Mouse (Mus musculus): ENCODE results near the gene Abcc1.

The Abcc1 gene

DNA sequence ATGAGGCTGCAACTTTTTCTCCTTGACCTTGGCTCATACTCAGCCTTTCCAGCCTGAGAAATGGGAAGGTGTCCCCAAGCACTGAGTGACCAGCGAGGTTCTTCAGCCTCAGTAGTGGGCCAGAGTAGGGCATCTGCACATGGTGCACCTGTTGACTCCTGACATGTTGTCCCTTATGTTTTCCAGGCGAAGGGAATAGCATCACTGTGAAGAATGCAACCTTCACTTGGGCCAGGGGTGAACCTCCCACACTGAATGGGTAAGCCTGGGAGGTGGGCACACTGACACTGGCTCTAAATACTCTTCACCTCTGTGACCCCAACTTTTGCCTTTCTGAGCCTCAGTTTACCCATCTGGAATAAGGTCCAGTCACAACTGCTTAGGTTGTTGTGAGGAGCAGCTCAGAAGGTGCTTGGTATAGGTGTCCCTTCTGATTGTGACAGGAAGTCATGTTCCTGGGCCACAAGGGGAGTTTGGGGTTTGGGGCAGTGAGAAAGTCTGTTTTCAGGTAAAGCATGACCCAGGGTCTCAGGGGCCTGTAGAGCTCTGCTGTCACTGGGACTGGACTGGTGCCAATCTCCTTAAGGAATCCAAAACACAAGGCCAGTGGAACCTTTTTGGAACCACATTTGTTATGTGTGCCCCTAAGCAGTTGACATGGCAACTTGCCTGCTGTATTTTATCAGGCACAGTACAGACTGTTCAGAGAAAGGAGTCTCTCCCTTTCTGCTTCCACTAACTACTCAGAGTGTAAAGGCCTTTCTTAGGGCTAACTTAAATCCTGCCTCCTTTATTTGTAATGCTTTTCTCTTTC, 78.7 kb downstream of the Abcc1 start:
- DNase-seq (ENCODE audit: low spot score in 2 of 2): no peak

DNA sequence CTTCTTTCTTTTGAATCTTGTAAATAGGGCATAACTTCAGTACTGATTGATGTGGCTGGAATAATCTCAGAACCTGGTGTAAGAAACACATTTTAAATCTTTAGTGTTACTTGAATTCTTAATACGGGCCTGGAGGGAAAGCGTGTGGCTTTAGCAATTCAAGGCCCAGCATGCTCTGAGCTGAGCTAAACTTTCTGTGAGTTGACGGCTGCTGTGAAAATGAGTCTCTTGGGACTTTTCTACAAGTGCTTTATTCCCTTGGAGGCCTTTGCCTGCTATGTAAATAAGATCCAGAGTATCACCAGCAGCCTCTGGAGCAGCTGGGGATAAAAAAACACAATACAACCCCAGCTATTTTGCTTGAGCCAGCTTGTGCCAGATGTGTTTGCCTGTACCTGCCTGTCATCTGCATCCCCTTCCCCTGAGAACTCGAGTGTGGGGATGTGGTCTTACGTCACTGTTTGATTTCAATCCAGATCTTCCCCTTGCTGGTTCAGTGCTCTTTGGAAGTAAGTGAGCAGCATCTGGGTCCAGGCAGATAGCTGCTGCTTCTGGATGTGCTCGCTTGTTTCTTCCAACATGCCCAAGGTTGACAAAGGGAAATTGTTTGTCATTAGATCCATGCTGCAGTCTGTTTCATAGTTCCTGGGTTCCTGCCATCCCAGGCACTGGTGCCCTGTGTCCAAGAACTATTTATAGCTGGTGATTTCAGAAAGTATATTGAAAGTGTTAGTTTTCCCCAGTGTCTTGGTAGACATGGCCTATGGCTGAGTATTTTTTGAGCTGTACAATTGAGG, 82.9 kb downstream of the Abcc1 start:
- DNase-seq (ENCODE audit: low spot score in 2 of 2): no peak

GRCm38 (mm10) chr16:14445197-14445596, 83.8 kb downstream of the Abcc1 start:
- DNase-seq (ENCODE audit: low spot score in 2 of 2): no peak

DNA sequence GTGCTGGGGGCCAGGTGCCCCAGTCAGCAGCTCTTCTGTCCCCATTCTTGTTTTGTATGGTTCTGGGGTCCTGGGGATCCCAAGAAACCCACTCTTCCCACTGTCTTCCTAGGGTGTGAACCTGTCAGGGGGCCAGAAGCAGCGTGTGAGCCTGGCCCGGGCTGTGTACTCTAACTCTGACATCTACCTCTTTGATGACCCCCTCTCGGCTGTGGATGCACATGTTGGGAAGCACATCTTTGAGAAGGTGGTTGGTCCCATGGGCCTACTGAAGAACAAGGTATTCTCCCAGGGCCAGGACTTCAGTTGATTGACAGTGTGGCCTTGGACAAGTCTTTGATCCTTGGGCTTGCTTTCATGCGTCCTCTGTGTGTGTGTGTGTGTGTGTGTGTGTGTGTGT, 86.0 kb downstream of the Abcc1 start:
- no peak for DNase-seq (ENCODE audit: low spot score in 2 of 2)

GRCm38 (mm10) chr16:14448307-14448706, 86.9 kb downstream of the Abcc1 start:
- no peak for DNase-seq (ENCODE audit: low spot score in 2 of 2)

- peak in 1 of 2 experiments; percentile 31 for DNase-seq (ENCODE audit: low spot score in 2 of 2)
Measured at GRCm38 (mm10) chr16:14449861-14450260, 88.5 kb downstream of the Abcc1 start.

- peak in 1 of 2 experiments; percentile 12 for DNase-seq (ENCODE audit: low spot score in 2 of 2)
Measured at GRCm38 (mm10) chr16:14451374-14452046, 90.2 kb downstream of the Abcc1 start.

GRCm38 (mm10) chr16:14462535-14462934, 101.2 kb downstream of the Abcc1 start:
- no peak for DNase-seq (ENCODE audit: low spot score in 2 of 2)

DNA sequence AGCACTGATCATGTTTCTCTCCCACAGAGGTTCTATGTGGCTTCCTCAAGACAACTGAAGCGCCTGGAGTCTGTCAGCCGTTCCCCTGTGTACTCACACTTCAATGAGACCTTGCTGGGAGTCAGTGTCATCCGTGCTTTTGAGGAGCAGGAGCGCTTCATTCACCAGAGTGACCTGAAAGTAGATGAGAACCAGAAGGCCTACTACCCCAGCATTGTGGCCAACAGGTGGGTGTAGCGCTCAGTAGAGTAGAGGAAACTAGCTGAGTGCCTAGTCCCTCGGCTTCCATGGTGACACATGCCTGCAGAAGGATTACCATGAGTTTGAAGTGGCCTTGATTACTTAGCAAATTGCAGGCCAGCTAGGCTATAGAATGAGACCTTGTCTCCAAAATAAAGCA, 103.7 kb downstream of the Abcc1 start:
- no peak for DNase-seq (ENCODE audit: low spot score in 2 of 2)

GRCm38 (mm10) chr16:14468351-14468750, 107.0 kb downstream of the Abcc1 start:
- no peak for DNase-seq (ENCODE audit: low spot score in 2 of 2)

- no peak for DNase-seq (ENCODE audit: low spot score in 2 of 2)
Measured at GRCm38 (mm10) chr16:14468841-14469240, 107.5 kb downstream of the Abcc1 start.

- no peak for DNase-seq (ENCODE audit: low spot score in 2 of 2)
Measured at GRCm38 (mm10) chr16:14472171-14472570, 110.8 kb downstream of the Abcc1 start.

GRCm38 (mm10) chr16:14473686-14474085, 112.3 kb downstream of the Abcc1 start:
- DNase-seq (ENCODE audit: low spot score in 2 of 2): no peak

DNA sequence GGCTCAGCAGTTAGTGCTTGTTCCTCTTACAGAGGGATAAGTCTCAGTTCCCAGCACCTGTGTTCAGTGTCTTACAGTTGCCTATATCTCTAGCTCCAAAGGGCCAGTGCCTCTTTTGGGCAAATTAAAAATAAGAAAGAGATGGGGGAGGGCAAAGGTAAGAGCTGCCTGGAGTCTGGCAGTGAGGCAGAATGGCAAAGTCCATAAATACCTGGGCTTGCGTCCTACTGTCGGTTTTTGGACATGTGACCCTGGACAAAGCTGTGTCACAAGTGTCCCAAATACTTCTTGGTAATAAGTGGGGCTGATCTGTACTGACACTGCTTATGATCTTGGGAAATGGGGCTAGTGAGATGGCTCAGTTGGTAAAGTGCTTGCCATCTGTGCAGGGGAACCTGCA, 113.6 kb downstream of the Abcc1 start:
- no peak for DNase-seq (ENCODE audit: low spot score in 2 of 2)

DNA sequence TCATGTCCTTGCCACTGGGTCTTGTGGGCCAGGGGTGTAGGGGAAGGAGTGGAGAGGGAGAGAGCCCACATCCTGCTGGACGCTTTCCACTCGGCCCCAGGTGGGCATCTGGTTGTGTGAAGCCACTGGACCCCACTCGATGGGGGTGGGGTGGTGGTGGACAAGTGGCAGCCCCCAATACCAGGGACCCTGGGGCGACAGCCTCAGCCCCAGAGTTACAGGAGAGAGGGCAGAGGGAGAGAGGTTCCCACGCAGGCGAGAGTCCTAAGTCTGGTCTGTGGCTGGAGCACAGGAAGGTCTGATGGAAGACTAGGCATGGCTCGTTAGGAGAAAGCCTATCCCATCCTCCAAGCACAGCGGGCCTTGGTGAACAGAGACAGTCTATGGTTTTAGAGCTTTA, 114.7 kb downstream of the Abcc1 start:
- no peak for DNase-seq (ENCODE audit: low spot score in 2 of 2)

DNA sequence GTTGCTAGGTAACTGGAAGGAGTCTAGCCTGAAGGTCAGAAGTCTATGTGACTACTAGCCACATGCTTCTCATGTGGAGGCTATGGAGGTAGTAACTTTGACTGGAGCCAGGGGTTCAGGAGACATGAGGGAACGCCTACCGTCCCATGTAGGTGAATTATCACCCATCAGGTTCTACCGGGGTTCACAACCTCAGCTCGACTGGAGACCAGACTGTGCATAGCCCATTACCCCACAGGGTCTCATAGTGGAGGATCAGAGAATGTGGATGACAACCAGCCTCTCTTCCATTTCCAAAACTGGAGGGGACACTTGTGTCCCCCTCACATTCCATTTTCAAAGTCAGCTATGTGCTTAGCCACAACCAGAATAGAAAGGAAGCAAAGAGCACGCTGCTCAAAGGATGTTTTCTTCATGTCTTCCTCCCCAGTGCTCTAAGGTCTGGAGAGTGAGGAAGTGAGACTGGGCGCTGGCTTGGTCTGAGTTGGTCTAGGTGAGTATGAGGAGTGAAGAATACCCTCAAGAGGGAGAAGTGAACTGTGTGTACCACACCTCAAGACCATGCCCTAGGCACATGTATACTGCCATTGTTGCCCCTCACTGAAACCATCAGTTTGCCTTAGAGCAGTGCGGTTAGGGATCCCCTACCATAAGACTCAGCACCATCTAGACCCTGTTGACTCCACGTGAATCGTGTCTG, 115.5 kb downstream of the Abcc1 start:
- no peak for DNase-seq (ENCODE audit: low spot score in 2 of 2)

GRCm38 (mm10) chr16:14477510-14478300, 116.3 kb downstream of the Abcc1 start:
- DNase-seq (ENCODE audit: low spot score in 2 of 2): no peak

DNA sequence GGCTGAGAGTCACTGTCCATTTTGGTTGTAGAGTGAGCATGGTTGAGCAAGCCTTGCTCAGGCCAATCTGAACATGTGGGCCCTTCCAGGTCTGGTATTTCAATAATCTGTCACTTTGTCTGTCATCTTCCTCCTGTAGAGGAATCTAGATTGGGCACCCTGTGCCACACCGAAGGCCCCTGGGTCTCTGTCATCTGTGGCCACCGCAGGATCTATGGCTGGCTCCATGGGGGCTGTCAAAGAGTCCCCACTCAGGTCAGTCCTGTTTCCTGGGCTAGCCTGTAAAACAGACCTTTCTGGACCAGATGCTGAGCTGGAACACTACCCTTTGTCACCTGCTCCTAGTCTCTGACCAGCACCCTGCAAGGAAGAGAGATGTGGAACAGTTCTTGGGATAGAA, 118.3 kb downstream of the Abcc1 start:
- no peak for DNase-seq (ENCODE audit: low spot score in 2 of 2)

GRCm38 (mm10) chr16:14483221-14483620, 121.9 kb downstream of the Abcc1 start:
- no peak for DNase-seq (ENCODE audit: low spot score in 2 of 2)

- no peak for DNase-seq (ENCODE audit: low spot score in 2 of 2)
Measured at GRCm38 (mm10) chr16:14493491-14494114, 132.2 kb downstream of the Abcc1 start.
